ENCODE assay signal across 30 mouse cellular contexts in the genomic region with DNA sequence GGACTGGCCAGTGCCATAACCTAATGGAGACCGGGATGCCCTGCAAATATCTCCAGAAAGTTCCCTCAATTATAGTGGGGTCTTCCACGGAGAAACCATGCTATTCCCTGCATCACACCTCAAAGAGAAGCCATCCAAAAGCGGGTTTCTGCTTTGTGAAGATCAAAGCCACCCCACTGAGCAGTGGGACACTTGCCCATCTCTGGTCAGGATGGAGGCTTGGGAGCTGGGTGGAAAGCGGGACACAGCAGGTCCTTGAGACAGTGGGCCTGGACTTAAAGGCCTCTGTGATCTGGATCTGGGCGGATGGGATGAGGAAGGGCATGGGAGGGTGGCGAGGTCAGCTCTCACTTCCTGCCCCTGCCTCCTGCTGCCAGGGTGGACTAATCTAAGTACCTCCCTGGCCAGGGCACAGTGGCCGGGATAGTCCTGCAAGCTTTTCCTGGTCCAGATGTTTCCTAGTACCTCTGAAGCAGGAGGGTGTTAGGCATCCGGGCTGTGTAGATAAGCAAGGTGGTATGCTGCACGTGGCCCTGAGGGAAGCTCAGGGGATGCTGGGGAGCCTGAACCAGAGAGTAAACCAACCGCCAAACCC. TPM values are rescaled to one million over a fixed set of nuclear protein-coding genes. Genes with fewer than 3 reads are reported as not detected.
DNase-seq lines count a peak whose midpoint lies in the region; ATAC-seq and TF ChIP-seq lines count a peak whose summit lies in the region.
"Had no signal": no experiment of that assay in that cellular context is flagged by ENCODE, and none has a peak within 500 bp of the region (broad histone marks: within the 10 kb centered on the region; RNA-seq: fewer than 3 reads in every experiment).

No protein-coding gene starts in this region.

- intact Hi-C loops in gastrocnemius, adult 2 months (cut with DNase I): no loop called here
- intact Hi-C loops in left cerebral cortex, postnatal 4 days (cut with DNase I): no loop called here

- 70% methylated on average over 10 of the region's 10 CpGs for WGBS in midbrain, embryonic 16.5 days

- no peak overlapping the region for H3K4me2 ChIP-seq in midbrain, embryonic 16.5 days (ENCODE audit: low read length)
- H3K4me2 ChIP-seq: embryonic facial prominence, embryonic 15.5 days; hindbrain, embryonic 12.5 days; kidney, embryonic 15.5 days; liver, embryonic 13.5 days; midbrain, embryonic 13.5 days had no signal

- peak; percentile 54 to 59 for DNase-seq in cerebellum, adult 18-20 months
- DNase-seq in cerebellum, adult 11 months: no peak
- DNase-seq in gastrocnemius, adult 2 months: no peak
- no peak for DNase-seq in gastrocnemius, adult 18-20 months (ENCODE audit: low spot score)
- peak; percentile 62 for DNase-seq in left cerebral cortex, postnatal 4 days
- no peak for DNase-seq in left cerebral cortex, adult 18-20 months (ENCODE audit: low spot score in 2 of 2)
- DNase-seq: adrenal gland, adult 8-10 months; gastrocnemius, postnatal 36 days; heart, postnatal 14 days; kidney, postnatal 25 days; liver, embryonic 13.5 days; lung, adult 18-20 months; thymus, adult 2 months had no signal

- H3K27ac ChIP-seq in gastrocnemius, adult 2 months: peak overlapping the region; percentile 38; the same call in 1 of the 2 replicates
- no peak overlapping the region for H3K27ac ChIP-seq in midbrain, embryonic 16.5 days (ENCODE audit: low read length)
- H3K27ac ChIP-seq: embryonic facial prominence, embryonic 15.5 days; heart, adult 2 months; hindbrain, embryonic 12.5 days; kidney, embryonic 15.5 days; macrophage; midbrain, embryonic 13.5 days had no signal

- no peaks in the 10 kb centered on the region for H3K27me3 ChIP-seq in midbrain, embryonic 16.5 days (ENCODE audit: control insufficient read depth, insufficient read depth, low read depth, low read length)
- H3K27me3 ChIP-seq: embryonic facial prominence, embryonic 15.5 days; hindbrain, embryonic 12.5 days; liver, embryonic 13.5 days; midbrain, embryonic 13.5 days had no signal

- peaks cover 7% of the 10 kb centered on the region; the same call in 1 of the 2 replicates for H3K4me1 ChIP-seq in midbrain, embryonic 16.5 days (ENCODE audit: control insufficient read depth, insufficient read depth, low read length)

- ATAC-seq in midbrain, embryonic 16.5 days: no peak
- ATAC-seq: forebrain, embryonic 14.5 days; intestine, postnatal 0 days; lung, postnatal 0 days; midbrain, embryonic 13.5 days had no signal

- no peak overlapping the region for H3K4me3 ChIP-seq in gastrocnemius, adult 2 months
- H3K4me3 ChIP-seq in midbrain, embryonic 16.5 days (ENCODE audit: low read depth, low read length): no peak overlapping the region
- H3K4me3 ChIP-seq: embryonic facial prominence, embryonic 15.5 days; heart, adult 2 months; hindbrain, embryonic 12.5 days; kidney, embryonic 15.5 days; liver, embryonic 13.5 days; midbrain, embryonic 13.5 days had no signal

- no peak overlapping the region for H3K9ac ChIP-seq in midbrain, embryonic 16.5 days (ENCODE audit: low read depth, low read length)
- H3K9ac ChIP-seq: embryonic facial prominence, embryonic 15.5 days; hindbrain, embryonic 12.5 days; kidney, embryonic 15.5 days; liver, embryonic 13.5 days; midbrain, embryonic 13.5 days had no signal

- no peaks in the 10 kb centered on the region for H3K36me3 ChIP-seq in midbrain, embryonic 16.5 days (ENCODE audit: control insufficient read depth, insufficient read depth, low read length)
- H3K36me3 ChIP-seq: embryonic facial prominence, embryonic 15.5 days; hindbrain, embryonic 12.5 days; midbrain, embryonic 13.5 days had no signal

- no peak for TF ChIP-seq CTCF in gastrocnemius, adult 2 months (IDR thresholded peaks at IDR 0.05)

- H3K9me3 ChIP-seq in midbrain, embryonic 16.5 days (replicated peaks; ENCODE audit: control insufficient read depth, low read length, poor library complexity, severe bottlenecking): no peaks in the 10 kb centered on the region
- H3K9me3 ChIP-seq: embryonic facial prominence, embryonic 15.5 days; G1E; hindbrain, embryonic 12.5 days; kidney, embryonic 15.5 days; liver, embryonic 13.5 days; midbrain, embryonic 13.5 days had no signal

RNA-seq across cellular contexts. Expression of a gene that starts 13.9 kb away (rescaled TPM):
- total RNA-seq in gastrocnemius, adult 2 months (2021): 10 to 100 TPM; 42.7 to 44.8 TPM
- 10 to 100 TPM; 38.9 to 42.9 TPM for total RNA-seq in gastrocnemius, adult 18-20 months (2021)
- total RNA-seq in left cerebral cortex, postnatal 4 days (2021): 10 to 100 TPM; 42.0 to 44.1 TPM
- 10 to 100 TPM; 34.9 to 35.8 TPM for total RNA-seq in left cerebral cortex, adult 18-20 months (2021)
- polyA plus RNA-seq in midbrain, embryonic 16.5 days (2015; fragmentation: Nextera tagmentation; extraction: Ambion mirVana): 13.1 and 13.5 TPM in 2 replicates

RNA-seq across cellular contexts. Expression of a gene that starts 14.2 kb away (rescaled TPM):
- not detected for total RNA-seq in gastrocnemius, adult 2 months (2021)
- not detected for total RNA-seq in gastrocnemius, adult 18-20 months (2021)
- under 1 TPM; 0.58 to 0.64 TPM for total RNA-seq in left cerebral cortex, postnatal 4 days (2021)
- 1 to 10 TPM in 1 of 2 experiments, under 1 TPM in 1; 0.70 to 1.3 TPM for total RNA-seq in left cerebral cortex, adult 18-20 months (2021)
- polyA plus RNA-seq in midbrain, embryonic 16.5 days (2015; fragmentation: Nextera tagmentation; extraction: Ambion mirVana): 2.0 and 2.1 TPM in 2 replicates
- total RNA-seq: heart, adult 2 months had no signal

RNA-seq across cellular contexts. Expression of a gene that starts 37.8 kb away (rescaled TPM):
- 1 to 10 TPM; 4.9 to 6.6 TPM for total RNA-seq in gastrocnemius, adult 2 months (2021)
- total RNA-seq in gastrocnemius, adult 18-20 months (2021): 1 to 10 TPM; 7.0 to 7.5 TPM
- 10 to 100 TPM; 22.7 to 26.0 TPM for total RNA-seq in left cerebral cortex, postnatal 4 days (2021)
- total RNA-seq in left cerebral cortex, adult 18-20 months (2021): 10 to 100 TPM; 28.7 to 31.0 TPM
- 27.2 and 33.1 TPM in 2 replicates for polyA plus RNA-seq in midbrain, embryonic 16.5 days (2015; fragmentation: Nextera tagmentation; extraction: Ambion mirVana)

RNA-seq across cellular contexts. Expression of a gene that starts 38.0 kb away (rescaled TPM):
- 10 to 100 TPM; 16.9 to 17.7 TPM for total RNA-seq in gastrocnemius, adult 2 months (2021)
- total RNA-seq in gastrocnemius, adult 18-20 months (2021): 10 to 100 TPM; 15.8 to 15.9 TPM
- total RNA-seq in left cerebral cortex, postnatal 4 days (2021): 10 to 100 TPM; 52.0 to 55.4 TPM
- total RNA-seq in left cerebral cortex, adult 18-20 months (2021): 10 to 100 TPM; 34.0 to 41.6 TPM
- 38.7 and 39.9 TPM in 2 replicates for polyA plus RNA-seq in midbrain, embryonic 16.5 days (2015; fragmentation: Nextera tagmentation; extraction: Ambion mirVana)

RNA-seq across cellular contexts. Expression of a gene that starts 59.5 kb away (rescaled TPM):
- total RNA-seq in gastrocnemius, adult 2 months (2021): not detected
- not detected for total RNA-seq in gastrocnemius, adult 18-20 months (2021)
- total RNA-seq in left cerebral cortex, postnatal 4 days (2021): under 1 TPM in 1 of 2 experiments, not detected in 1; 0.40 TPM
- total RNA-seq in left cerebral cortex, adult 18-20 months (2021): not detected
- polyA plus RNA-seq in midbrain, embryonic 16.5 days (2015; fragmentation: Nextera tagmentation; extraction: Ambion mirVana): 0.47 and 1.2 TPM in 2 replicates
- total RNA-seq: common myeloid progenitor, adult 5-6 weeks; G1E; gastrocnemius, postnatal 36 days; heart, adult 2 months; heart, postnatal 14 days; left cerebral cortex, postnatal 36 days; megakaryocyte-erythroid progenitor cell, adult 5-6 weeks; monocyte, adult 5-6 weeks had no signal
- polyA plus RNA-seq: G1E; heart, embryonic 14.5 days; intestine, postnatal 0 days; kidney, embryonic 15.5 days; limb, embryonic 14.5 days; liver, embryonic 13.5 days; macrophage; midbrain, embryonic 13.5 days had no signal

Comparison
In these comparisons a context has a peak if more than half of its experiments do, and no peak if none do; other contexts are left out.
1. DNase-seq: peak in cerebellum, adult 18-20 months (2 of 2) and left cerebral cortex, postnatal 4 days (single experiment); none in cerebellum, adult 11 months (single experiment), gastrocnemius, adult 2 months (single experiment), gastrocnemius, adult 18-20 months (single experiment) and left cerebral cortex, adult 18-20 months (0 of 2).